ENCODE assay signal across 8 mouse cellular contexts in the genomic region with DNA sequence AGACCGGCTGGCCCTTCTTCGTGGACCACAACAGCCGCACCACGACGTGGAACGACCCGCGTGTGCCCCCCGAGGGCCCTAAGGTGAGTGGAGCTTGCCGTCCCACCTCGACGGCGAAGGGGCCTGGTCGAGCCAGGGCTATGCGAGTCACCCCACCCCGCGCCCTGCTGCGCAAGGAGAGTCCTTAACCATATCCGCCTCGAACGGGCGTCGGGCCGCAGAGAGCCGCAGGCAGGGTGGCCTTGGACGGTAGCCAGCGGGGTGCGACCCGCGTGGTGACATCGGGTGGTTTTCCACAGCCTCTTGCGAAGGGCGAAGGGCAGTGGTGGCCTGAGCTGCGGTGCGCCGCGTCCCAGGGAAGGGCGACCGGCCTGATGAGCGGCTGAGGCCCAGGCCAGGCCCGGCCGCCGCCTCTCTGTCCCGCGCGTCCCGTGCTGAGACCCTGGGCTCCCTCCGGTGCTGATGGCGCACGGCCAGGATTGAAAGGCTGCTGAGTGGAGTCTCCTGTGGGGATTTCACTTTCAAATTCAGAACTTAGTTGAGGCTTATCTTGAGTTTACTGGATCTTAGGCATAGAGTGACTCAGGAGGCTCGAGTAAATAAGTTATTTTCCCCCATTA. TPM values are rescaled to one million over a fixed set of nuclear protein-coding genes. Genes with fewer than 3 reads are reported as not detected.
DNase-seq lines count a peak whose midpoint lies in the region; ATAC-seq and TF ChIP-seq lines count a peak whose summit lies in the region.

No protein-coding gene starts in this region.

- 2% methylated on average over 51 of the region's 51 CpGs for WGBS in embryonic facial prominence, embryonic 10.5 days
- under 1% methylated on average over 51 of the region's 51 CpGs for WGBS in kidney, adult 2 months
- WGBS in lung, adult 2 months, result under 1% methylated on average over 51 of the region's 51 CpGs
- 2% methylated on average over 51 of the region's 51 CpGs for WGBS in neural tube, embryonic 12.5 days

- peak; percentile 56 for ATAC-seq in neural tube, embryonic 12.5 days (ENCODE audit: low FRiP score, low read depth)

- no peak for TF ChIP-seq POLR2A in kidney, adult 2 months (IDR thresholded peaks at IDR 0.05; ENCODE audit: low read depth, low read length)
- peak; percentile 64; the same call in 1 of the 2 replicates for TF ChIP-seq POLR2A in lung, adult 2 months (IDR thresholded peaks at IDR 0.05; ENCODE audit: borderline replicate concordance, extremely low read depth, low read depth, low read length)

- DNase-seq in B cell, adult 2 months, result peak; percentile 51 to 56
- peak; percentile 85 to 96 for DNase-seq in adrenal gland, adult 18-20 months (ENCODE audit: low spot score in 2 of 2)
- peak; percentile 72 for DNase-seq in embryonic facial prominence, embryonic 10.5 days (ENCODE audit: low spot score)
- DNase-seq in heart, adult 9 months (ENCODE audit: low spot score in 2 of 2), result peak; percentile 81 to 83
- DNase-seq in kidney, adult 2 months, result peak; percentile 87
- peak; percentile 83 for DNase-seq in lung, adult 2 months
- peak; percentile 28 for DNase-seq in thymus, postnatal 0 days (ENCODE audit: low spot score)

- peaks cover 36% of the 10 kb centered on the region for H3K4me1 ChIP-seq in embryonic facial prominence, embryonic 10.5 days
- peaks cover 5% of the 10 kb centered on the region for H3K4me1 ChIP-seq in kidney, adult 2 months (ENCODE audit: control insufficient read depth, insufficient read depth, low read length)
- peaks cover 10% of the 10 kb centered on the region for H3K4me1 ChIP-seq in lung, adult 2 months (ENCODE audit: control insufficient read depth, insufficient read depth, low read length)
- peaks cover 18% of the 10 kb centered on the region for H3K4me1 ChIP-seq in neural tube, embryonic 12.5 days

- peak overlapping the region; percentile 76 for H3K4me2 ChIP-seq in neural tube, embryonic 12.5 days (replicated peaks)

- peak overlapping the region; percentile 76 for H3K4me3 ChIP-seq in embryonic facial prominence, embryonic 10.5 days
- H3K4me3 ChIP-seq in kidney, adult 2 months (ENCODE audit: insufficient read depth, low read depth, low read length), result peak overlapping the region; percentile 76
- H3K4me3 ChIP-seq in lung, adult 2 months (replicated peaks; ENCODE audit: extremely low read depth, low read depth, low read length), result peak overlapping the region; percentile 83
- peak overlapping the region; percentile 45 for H3K4me3 ChIP-seq in neural tube, embryonic 12.5 days

- H3K27ac ChIP-seq in embryonic facial prominence, embryonic 10.5 days (replicated peaks), result peak overlapping the region; percentile 90
- peak overlapping the region; percentile 93 for H3K27ac ChIP-seq in kidney, adult 2 months (ENCODE audit: insufficient read depth, low read depth, low read length)
- no peak overlapping the region for H3K27ac ChIP-seq in neural tube, embryonic 12.5 days

- H3K36me3 ChIP-seq in embryonic facial prominence, embryonic 10.5 days (replicated peaks), result no peaks in the 10 kb centered on the region
- H3K36me3 ChIP-seq in kidney, adult 2 months (ENCODE audit: control insufficient read depth, insufficient read depth, low read length), result no peaks in the 10 kb centered on the region
- no peaks in the 10 kb centered on the region for H3K36me3 ChIP-seq in neural tube, embryonic 12.5 days

- no peak for TF ChIP-seq CTCF in kidney, adult 2 months (conservative IDR thresholded peaks at IDR 0.05; ENCODE audit: insufficient read depth, insufficient read length, low read depth, low read length)
- TF ChIP-seq CTCF in lung, adult 2 months (IDR thresholded peaks at IDR 0.05; ENCODE audit: insufficient read depth, low read length), result no peak

- H3K27me3 ChIP-seq in embryonic facial prominence, embryonic 10.5 days (replicated peaks; ENCODE audit: low read depth, poor library complexity, severe bottlenecking), result peaks cover 23% of the 10 kb centered on the region
- H3K27me3 ChIP-seq in kidney, adult 2 months (replicated peaks; ENCODE audit: control insufficient read depth, insufficient read depth, low read length), result no peaks in the 10 kb centered on the region
- H3K27me3 ChIP-seq in neural tube, embryonic 12.5 days (replicated peaks), result peaks cover 18% of the 10 kb centered on the region

- H3K9me3 ChIP-seq in embryonic facial prominence, embryonic 10.5 days, result no peaks in the 10 kb centered on the region
- H3K9me3 ChIP-seq in neural tube, embryonic 12.5 days, result no peaks in the 10 kb centered on the region

- H3K9ac ChIP-seq in neural tube, embryonic 12.5 days, result peak overlapping the region; percentile 67

RNA-seq across cellular contexts. Expression of gene Bag3, which starts 0.7 kb away (rescaled TPM):
- 100 to 1,000 TPM; 316 to 330 TPM for total RNA-seq in adrenal gland, adult 18-20 months (2021)
- polyA plus RNA-seq in embryonic facial prominence, embryonic 10.5 days (2016; fragmentation: Nextera tagmentation; extraction: Ambion mirVana), result 11.2 and 11.5 TPM in 2 replicates
- polyA plus RNA-seq in kidney, adult 2 months (2012; rRNA removed), result 27.6 and 28.3 TPM in 2 replicates
- 58.6 and 60.3 TPM in 2 replicates for polyA plus RNA-seq in lung, adult 2 months (2012; rRNA removed)
- polyA plus RNA-seq in neural tube, embryonic 12.5 days (2016; fragmentation: Nextera tagmentation; extraction: Ambion mirVana), result 4.5 and 4.7 TPM in 2 replicates
- 5.9 and 6.9 TPM in 2 replicates for polyA plus RNA-seq in thymus, postnatal 0 days (2015; fragmentation: Nextera tagmentation; extraction: Ambion mirVana)

Comparison
In these comparisons a context has a peak if more than half of its experiments do, and no peak if none do; other contexts are left out.
1. DNase-seq: peak in every context shown above with its lines; median percentile 90 in adrenal gland, adult 18-20 months; 87 in kidney, adult 2 months; 83 in lung, adult 2 months; 82 in heart, adult 9 months; 72 in embryonic facial prominence, embryonic 10.5 days; 54 in B cell, adult 2 months; 28 in thymus, postnatal 0 days.